Comparison of ENCODE assay signal across 27 mouse cellular contexts in genomic region chr5:58025123-58025522, GRCm38 (mm10).
DNase-seq lines count a peak whose midpoint lies in the region; ATAC-seq lines count a peak whose summit lies in the region.
"Had no signal": no experiment of that assay in that cellular context is flagged by ENCODE, and none has a peak within 500 bp of the region (broad histone marks: within the 10 kb centered on the region; RNA-seq: fewer than 3 reads in every experiment).

No protein-coding gene starts in this region.

- no peak for DNase-seq in frontal cortex, adult 2 months (ENCODE audit: extremely low spot score in 1 of 2, low spot score in 1 of 2)
- no peak for DNase-seq in lung, postnatal 25 days (ENCODE audit: low spot score)
- no peak for DNase-seq in neural tube, embryonic 10.5 days (ENCODE audit: extremely low spot score, low spot score)
- DNase-seq: adrenal gland, postnatal 10 days; adrenal gland, postnatal 36 days; cerebellum, adult 11 months; cerebellum, adult 2 months; cerebellum, adult 9-11 months; gastrocnemius, postnatal 10 days; gastrocnemius, postnatal 36 days; heart, adult 2 months; heart, postnatal 14 days; heart, postnatal 4 days had no signal

- no peaks in the 10 kb centered on the region for H3K4me1 ChIP-seq in forebrain, embryonic 15.5 days
- H3K4me1 ChIP-seq in forebrain, embryonic 12.5 days: no peaks in the 10 kb centered on the region; the same call in 1 of the 2 replicates
- no peaks in the 10 kb centered on the region; the same call in 1 of the 2 replicates for H3K4me1 ChIP-seq in lung, embryonic 16.5 days (replicated peaks; ENCODE audit: control insufficient read depth, insufficient read depth, low read length)
- peaks cover 8% of the 10 kb centered on the region; the same call in 1 of the 2 replicates for H3K4me1 ChIP-seq in neural tube, embryonic 13.5 days (replicated peaks)
- H3K4me1 ChIP-seq: embryonic facial prominence, embryonic 12.5 days; embryonic facial prominence, embryonic 15.5 days; forebrain, embryonic 13.5 days; heart, embryonic 10.5 days had no signal

- no peak overlapping the region for H3K9ac ChIP-seq in forebrain, embryonic 15.5 days (replicated peaks)
- no peak overlapping the region for H3K9ac ChIP-seq in forebrain, embryonic 12.5 days
- H3K9ac ChIP-seq in lung, embryonic 16.5 days (ENCODE audit: low read length): no peak overlapping the region
- H3K9ac ChIP-seq in neural tube, embryonic 13.5 days: no peak overlapping the region
- H3K9ac ChIP-seq: embryonic facial prominence, embryonic 12.5 days; embryonic facial prominence, embryonic 15.5 days; forebrain, embryonic 13.5 days; heart, embryonic 13.5 days; hindbrain, embryonic 14.5 days had no signal

- no peaks in the 10 kb centered on the region for H3K27me3 ChIP-seq in forebrain, embryonic 15.5 days
- H3K27me3 ChIP-seq in forebrain, embryonic 12.5 days: no peaks in the 10 kb centered on the region
- no peaks in the 10 kb centered on the region for H3K27me3 ChIP-seq in lung, embryonic 16.5 days (ENCODE audit: control insufficient read depth, insufficient read depth, low read depth, low read length)
- H3K27me3 ChIP-seq in neural tube, embryonic 13.5 days: no peaks in the 10 kb centered on the region
- H3K27me3 ChIP-seq: embryonic facial prominence, embryonic 12.5 days; embryonic facial prominence, embryonic 15.5 days; forebrain, embryonic 13.5 days; heart, embryonic 13.5 days; Patski had no signal

- H3K9me3 ChIP-seq in forebrain, embryonic 15.5 days: no peaks in the 10 kb centered on the region
- no peaks in the 10 kb centered on the region for H3K9me3 ChIP-seq in forebrain, embryonic 12.5 days
- H3K9me3 ChIP-seq in lung, embryonic 16.5 days (ENCODE audit: control insufficient read depth, low read length): no peaks in the 10 kb centered on the region
- no peaks in the 10 kb centered on the region for H3K9me3 ChIP-seq in neural tube, embryonic 13.5 days
- H3K9me3 ChIP-seq: embryonic facial prominence, embryonic 12.5 days; embryonic facial prominence, embryonic 15.5 days; forebrain, embryonic 13.5 days; heart, embryonic 10.5 days; heart, embryonic 13.5 days had no signal

- 0 out of 2 replicates have a peak, but pooled peaks have one; percentile 19 for ATAC-seq in forebrain, embryonic 15.5 days (replicated peaks)
- ATAC-seq in forebrain, embryonic 12.5 days (ENCODE audit: low FRiP score): no peak
- peak; percentile 61 for ATAC-seq in frontal cortex, adult (ENCODE audit: low TSS enrichment)
- no peak; the same call in 1 of the 2 replicates for ATAC-seq in lung, embryonic 16.5 days (ENCODE audit: low read depth)
- no peak for ATAC-seq in neural tube, embryonic 13.5 days (ENCODE audit: low read depth)
- ATAC-seq: forebrain, embryonic 13.5 days; inflammation-experienced regulatory T-cells, adult 6 months; Patski had no signal

- no peak overlapping the region for H3K4me3 ChIP-seq in forebrain, embryonic 15.5 days
- H3K4me3 ChIP-seq in forebrain, embryonic 12.5 days (replicated peaks): no peak overlapping the region
- no peak overlapping the region for H3K4me3 ChIP-seq in lung, embryonic 16.5 days (ENCODE audit: low read length)
- no peak overlapping the region for H3K4me3 ChIP-seq in neural tube, embryonic 13.5 days
- H3K4me3 ChIP-seq: embryonic facial prominence, embryonic 12.5 days; embryonic facial prominence, embryonic 15.5 days; forebrain, embryonic 13.5 days; heart, adult 2 months; heart, embryonic 10.5 days; heart, embryonic 13.5 days had no signal

- no peak overlapping the region for H3K4me2 ChIP-seq in forebrain, embryonic 15.5 days (replicated peaks)
- no peak overlapping the region for H3K4me2 ChIP-seq in forebrain, embryonic 12.5 days
- H3K4me2 ChIP-seq in lung, embryonic 16.5 days (ENCODE audit: low read depth, low read length): 0 out of 2 replicates have a peak overlapping the region, but pooled peaks have one; percentile 20
- H3K4me2 ChIP-seq in neural tube, embryonic 13.5 days: no peak overlapping the region
- H3K4me2 ChIP-seq: embryonic facial prominence, embryonic 12.5 days; embryonic facial prominence, embryonic 15.5 days; forebrain, embryonic 13.5 days; heart, embryonic 13.5 days; hindbrain, embryonic 14.5 days had no signal

- WGBS in forebrain, embryonic 15.5 days: 67% methylated on average over 7 of the region's 7 CpGs
- 86% methylated on average over 7 of the region's 7 CpGs for WGBS in forebrain, embryonic 12.5 days
- 41% methylated on average over 7 of the region's 7 CpGs for WGBS in lung, embryonic 16.5 days
- WGBS in neural tube, embryonic 13.5 days: 77% methylated on average over 7 of the region's 7 CpGs

- no peak overlapping the region for H3K27ac ChIP-seq in forebrain, embryonic 15.5 days (replicated peaks)
- H3K27ac ChIP-seq in forebrain, embryonic 12.5 days: no peak overlapping the region
- peak overlapping the region; percentile 43 for H3K27ac ChIP-seq in lung, embryonic 16.5 days (ENCODE audit: low read length)
- 0 out of 2 replicates have a peak overlapping the region, but pooled peaks have one; percentile 28 for H3K27ac ChIP-seq in neural tube, embryonic 13.5 days (replicated peaks)
- H3K27ac ChIP-seq: embryonic facial prominence, embryonic 12.5 days; embryonic facial prominence, embryonic 15.5 days; forebrain, embryonic 13.5 days; heart, adult 2 months; heart, embryonic 10.5 days; heart, embryonic 13.5 days; hindbrain, embryonic 14.5 days; hindbrain, postnatal 0 days had no signal

- H3K36me3 ChIP-seq in forebrain, embryonic 15.5 days: no peaks in the 10 kb centered on the region
- H3K36me3 ChIP-seq in forebrain, embryonic 12.5 days (replicated peaks): no peaks in the 10 kb centered on the region
- H3K36me3 ChIP-seq in lung, embryonic 16.5 days (ENCODE audit: control insufficient read depth, insufficient read depth, low read length): no peaks in the 10 kb centered on the region
- H3K36me3 ChIP-seq in neural tube, embryonic 13.5 days: no peaks in the 10 kb centered on the region
- H3K36me3 ChIP-seq: embryonic facial prominence, embryonic 12.5 days; embryonic facial prominence, embryonic 15.5 days; heart, embryonic 13.5 days had no signal

Comparison
In these comparisons a context has a peak if more than half of its experiments do, and no peak if none do; other contexts are left out.
1. ATAC-seq: peak in forebrain, embryonic 15.5 days (single experiment) and frontal cortex, adult (single experiment); none in forebrain, embryonic 12.5 days (single experiment), lung, embryonic 16.5 days (single experiment) and neural tube, embryonic 13.5 days (single experiment).
2. H3K27ac ChIP-seq: peak in lung, embryonic 16.5 days (single experiment) and neural tube, embryonic 13.5 days (single experiment); none in forebrain, embryonic 15.5 days (single experiment) and forebrain, embryonic 12.5 days (single experiment).